Mouse (Mus musculus) adrenal gland, postnatal 36 days (tissue): ENCODE measurements at regions not wholly inside any gene's neighbourhood (a gene's known extent, or its start where the extent isn't known, plus 50 kb on each side); places are given as distances from the start of the nearest gene placed in this dataset.

Source experiments
- DNase-seq, 2 experiments: peaks; one replicate each; pipeline ENCODE4 v3.0.0; 2021; ENCODE audit warnings: mixed read lengths in 1 of 2

GRCm38 (mm10) chr5:74121861-74122630 lies 53.8 kb upstream of the Usp46 start:
- DNase-seq, result peak in 1 of 2 experiments; percentile 13

- DNase-seq, result peak; percentile 81 to 85
Measured at GRCm38 (mm10) chr5:74126015-74126896, 58.0 kb upstream of the Usp46 start.

- DNase-seq, result no peak
Measured at GRCm38 (mm10) chr5:74127518-74127917, 59.3 kb upstream of the Usp46 start.

- no peak for DNase-seq
Measured at GRCm38 (mm10) chr5:74129636-74130035, 61.4 kb upstream of the Usp46 start.

- no peak for DNase-seq
Measured at GRCm38 (mm10) chr5:74132671-74133070, 62.4 kb upstream of the Rasl11b start.

- no peak for DNase-seq
Measured at GRCm38 (mm10) chr5:74136377-74136776, 58.7 kb upstream of the Rasl11b start.

GRCm38 (mm10) chr5:74136868-74137439 lies 58.1 kb upstream of the Rasl11b start:
- DNase-seq, result no peak

GRCm38 (mm10) chr5:74143994-74144393 lies 51.1 kb upstream of the Rasl11b start:
- no peak for DNase-seq

GRCm38 (mm10) chr5:74144765-74145164 lies 50.3 kb upstream of the Rasl11b start:
- DNase-seq, result no peak
